Mouse (Mus musculus) lung, postnatal 25 days (tissue): ENCODE measurements around the gene Atp6v0a1.
A peak's percentile ranks its signal among the peaks of the same experiment; 100 is the strongest.

Source experiments
- DNase-seq: peaks from one replicate; pipeline ENCODE4 v3.0.0; 2022; ENCODE audit warnings: low spot score

Gene Atp6v0a1

DNA sequence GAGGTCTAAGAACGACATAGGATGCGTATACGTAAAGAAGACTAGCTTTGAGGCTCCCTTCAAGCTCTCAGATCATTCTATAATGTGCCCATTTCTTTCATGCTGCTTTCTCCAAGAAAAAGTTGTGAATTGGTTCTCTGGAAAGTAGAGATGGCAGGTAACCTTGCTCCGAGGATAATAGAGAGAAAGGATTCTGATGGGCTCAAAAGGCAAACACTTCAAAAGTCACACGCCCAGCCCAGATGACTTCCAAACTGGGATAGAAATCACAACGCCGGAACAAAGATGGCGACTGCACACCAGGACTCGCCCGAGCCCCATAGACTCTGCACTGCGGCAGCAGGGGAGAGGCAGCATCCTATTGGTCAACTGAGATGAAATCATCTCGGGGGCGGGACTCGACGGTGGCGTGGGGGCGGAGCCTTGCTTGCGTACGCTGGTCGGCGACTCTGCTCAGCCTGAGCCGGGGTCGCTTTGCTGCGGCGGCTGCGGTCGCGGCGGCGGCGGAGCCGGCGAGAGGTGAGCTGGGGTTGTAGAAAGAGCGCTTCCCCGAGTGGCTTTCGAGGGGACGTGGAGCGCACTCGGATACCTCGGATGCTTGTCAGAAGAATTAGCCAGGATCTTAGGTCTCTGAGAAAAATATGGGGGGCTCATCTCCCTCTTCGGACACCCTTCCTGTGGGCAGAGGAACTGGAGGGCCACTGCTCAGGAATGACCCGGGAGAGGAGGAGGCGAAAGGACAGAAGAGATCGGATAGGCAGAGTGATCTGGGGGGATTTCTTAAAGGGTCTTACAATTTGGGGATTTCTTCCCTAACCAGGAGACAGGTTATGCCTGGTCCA lies at the start of gene Atp6v0a1:
Atp6v0a1 (plus strand) TSS at position 407 of the 842 bp plus-strand sequence.
- peak; percentile 99 for DNase-seq

- peak; percentile 76 for DNase-seq
These were observed 49.8 kb upstream of the Atp6v0a1 start for GRCm38 (mm10) chr11:100959464-100959810.

GRCm38 (mm10) chr11:100959826-100960225 lies 49.4 kb upstream of the Atp6v0a1 start:
- peak; percentile 39 for DNase-seq

DNA sequence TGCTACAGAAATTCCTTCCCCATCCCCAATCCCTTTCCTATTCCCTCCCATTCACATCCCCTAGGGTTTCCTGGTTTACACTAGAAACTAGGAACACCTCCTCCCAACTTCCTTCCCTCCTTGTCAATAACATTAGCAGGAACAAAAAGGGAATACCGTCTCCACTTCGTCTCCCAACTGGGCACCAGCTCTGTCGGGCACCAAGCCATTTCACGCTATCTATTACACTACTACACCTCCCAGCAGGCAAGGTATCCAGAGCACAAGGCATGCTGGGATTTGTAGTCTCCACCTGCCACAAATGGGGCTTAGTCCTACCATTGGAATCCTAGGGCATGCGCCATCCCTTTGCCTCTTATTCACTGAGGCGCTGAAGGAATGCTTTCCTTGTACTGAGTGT lies 48.7 kb upstream of the Atp6v0a1 start:
- peak; percentile 90 for DNase-seq

- DNase-seq = peak; percentile 74
These were observed 46.8 kb upstream of the Atp6v0a1 start for GRCm38 (mm10) chr11:100962371-100962911.

DNA sequence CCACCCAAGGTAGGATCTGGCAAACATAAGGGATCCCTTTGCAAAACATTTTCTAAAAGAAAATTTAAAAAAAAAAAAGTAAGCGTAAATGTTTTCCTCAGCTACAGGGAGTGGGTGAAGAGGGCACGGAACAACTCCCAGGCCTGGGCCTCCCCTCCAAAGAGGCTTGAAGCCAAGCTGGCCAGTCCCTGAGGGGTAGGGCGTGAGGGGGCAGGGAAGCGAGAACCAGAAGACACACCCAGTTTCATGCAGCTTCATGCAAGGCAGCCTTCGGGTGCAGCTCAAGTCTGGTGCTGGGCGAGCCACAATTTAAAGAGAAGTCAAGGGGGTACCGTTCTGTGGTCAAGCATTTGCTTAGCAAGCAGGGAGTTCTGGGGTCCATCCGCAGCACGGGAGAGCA lies 45.6 kb upstream of the Atp6v0a1 start:
- DNase-seq = peak; percentile 75

- DNase-seq = no peak
These were observed 45.1 kb upstream of the Atp6v0a1 start for GRCm38 (mm10) chr11:100964180-100964579.

- no peak for DNase-seq
These were observed 44.2 kb upstream of the Atp6v0a1 start for GRCm38 (mm10) chr11:100964901-100965542.

GRCm38 (mm10) chr11:100965760-100966159 lies 43.5 kb upstream of the Atp6v0a1 start:
- DNase-seq = no peak

DNA sequence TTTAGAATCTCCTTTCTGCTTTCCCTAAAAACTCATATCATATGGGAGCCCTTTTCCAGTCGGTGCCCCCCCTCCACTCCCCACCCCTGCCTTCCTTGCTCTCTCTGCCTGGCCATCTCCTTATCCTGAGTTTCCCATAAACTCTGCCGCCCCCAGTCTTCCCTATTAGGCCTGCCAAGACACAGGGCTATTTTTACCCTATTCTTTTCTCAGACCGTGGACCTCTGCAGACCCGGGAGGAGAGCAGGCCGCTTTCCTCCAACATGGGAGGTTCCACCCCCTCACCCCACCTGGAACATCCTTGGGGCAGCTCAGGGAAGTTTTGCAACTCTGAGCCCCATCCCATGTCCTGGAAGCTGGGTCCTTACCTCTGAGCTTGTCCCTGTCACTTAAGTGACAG lies 41.9 kb upstream of the Atp6v0a1 start:
- no peak for DNase-seq

DNA sequence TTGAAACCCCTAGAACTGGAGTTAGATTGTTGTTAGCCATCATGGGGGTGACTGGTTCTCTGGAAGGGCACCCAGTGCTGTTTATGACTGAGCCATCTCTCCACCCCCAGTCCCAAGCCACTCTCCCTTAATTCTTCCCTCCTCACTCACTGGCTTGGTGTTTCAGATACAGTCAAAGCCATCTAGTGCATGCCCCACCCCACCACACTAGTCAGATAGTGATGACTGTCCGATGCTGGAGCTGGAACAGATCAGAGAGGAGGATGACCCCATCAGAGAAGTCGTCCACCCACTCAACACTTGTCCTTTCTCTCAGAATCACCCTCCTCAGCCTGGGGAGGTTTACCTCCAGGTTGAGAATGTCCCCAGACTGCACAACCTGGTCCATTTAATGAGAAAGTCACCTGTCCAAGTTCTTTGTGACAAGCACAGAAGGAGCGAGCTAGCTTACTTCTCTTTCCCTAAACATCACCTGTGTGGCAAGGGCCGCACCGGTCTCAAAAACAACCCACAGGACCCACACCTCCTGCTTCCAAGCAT lies 41.3 kb upstream of the Atp6v0a1 start:
- DNase-seq = no peak

DNA sequence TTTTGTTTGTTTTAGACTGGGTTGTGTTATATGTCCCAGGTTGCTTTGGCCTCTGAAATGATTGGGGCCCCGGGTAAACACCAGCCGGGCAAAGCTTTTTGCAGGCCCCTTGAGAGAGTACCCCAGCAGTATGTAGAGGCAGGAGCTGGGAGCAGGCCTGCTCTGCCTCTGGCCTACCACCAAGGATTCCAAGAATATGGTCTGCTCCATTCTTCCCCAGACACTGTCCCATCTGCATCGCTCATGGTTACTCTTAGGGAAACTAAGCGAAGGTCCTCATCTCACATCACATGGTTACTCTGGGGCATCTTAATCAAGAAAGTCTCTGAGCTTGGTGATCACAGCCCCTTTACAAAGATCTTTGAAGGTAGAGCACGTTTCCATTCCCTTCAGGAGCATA lies 40.8 kb upstream of the Atp6v0a1 start:
- no peak for DNase-seq

GRCm38 (mm10) chr11:100969189-100969743 lies 40.0 kb upstream of the Atp6v0a1 start:
- no peak for DNase-seq

DNA sequence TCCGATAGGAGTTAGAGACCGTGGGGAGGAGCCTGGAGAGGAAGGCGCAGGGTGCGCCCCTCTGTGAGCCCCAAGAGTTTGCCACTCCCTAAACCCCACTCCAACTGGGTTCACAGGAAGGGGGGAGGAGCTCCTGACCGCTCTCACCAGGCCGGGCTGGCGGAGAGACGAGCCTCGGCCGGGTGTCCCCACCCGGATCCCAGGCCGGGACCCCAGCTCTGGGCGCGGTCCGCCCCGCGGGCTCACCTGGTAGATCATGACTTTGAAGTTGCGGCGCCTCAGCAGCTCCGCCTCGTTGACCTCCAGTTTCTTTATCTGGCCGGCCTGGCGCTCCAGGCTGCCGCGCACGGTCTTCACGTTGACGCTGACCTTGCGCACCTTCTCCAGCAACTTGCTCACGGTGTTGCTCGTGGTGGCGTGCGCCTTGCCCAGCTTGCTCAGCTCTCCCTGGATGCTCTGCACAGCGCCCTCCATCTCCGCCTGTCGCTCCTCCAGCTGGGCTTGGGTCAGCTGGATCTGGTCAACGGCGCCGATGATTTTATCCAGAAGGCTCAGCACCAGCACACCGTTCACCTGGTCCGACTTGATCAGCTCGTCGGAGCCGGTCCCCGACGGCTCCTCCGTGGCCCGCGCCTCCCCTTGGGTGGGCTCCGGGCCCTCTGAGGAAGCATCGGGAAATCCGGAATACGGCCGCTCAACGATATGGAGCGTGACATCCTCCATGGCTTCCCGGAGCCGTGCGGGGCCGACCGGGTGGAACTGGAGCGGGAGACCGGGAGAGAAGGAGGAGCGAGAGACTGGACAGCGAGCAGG lies 39.3 kb upstream of the Atp6v0a1 start:
- peak; percentile 85 for DNase-seq

DNA sequence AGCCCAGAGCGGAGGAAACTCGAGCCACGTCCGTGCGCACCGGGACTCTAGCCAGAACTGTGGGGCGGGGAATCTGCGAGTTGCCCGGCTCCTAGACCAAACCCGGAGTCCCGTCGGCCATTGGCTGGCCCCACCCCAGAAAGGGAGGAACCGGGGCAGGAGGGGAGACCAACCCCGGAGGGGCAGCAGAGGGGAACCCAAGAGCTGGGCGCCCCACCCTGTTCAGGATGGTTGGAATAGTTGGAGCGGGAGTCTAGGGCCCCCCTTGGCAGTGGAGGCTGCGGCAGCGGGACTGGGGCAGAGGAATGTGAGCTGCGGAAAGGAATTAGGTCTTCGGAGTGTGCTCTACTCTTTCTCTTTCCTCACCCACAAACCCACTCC lies 38.7 kb upstream of the Atp6v0a1 start, which contains the start of gene Cavin1:
Cavin1 (minus strand) TSS at position 331 of the 381 bp plus-strand sequence.
- peak; percentile 98 for DNase-seq

DNA sequence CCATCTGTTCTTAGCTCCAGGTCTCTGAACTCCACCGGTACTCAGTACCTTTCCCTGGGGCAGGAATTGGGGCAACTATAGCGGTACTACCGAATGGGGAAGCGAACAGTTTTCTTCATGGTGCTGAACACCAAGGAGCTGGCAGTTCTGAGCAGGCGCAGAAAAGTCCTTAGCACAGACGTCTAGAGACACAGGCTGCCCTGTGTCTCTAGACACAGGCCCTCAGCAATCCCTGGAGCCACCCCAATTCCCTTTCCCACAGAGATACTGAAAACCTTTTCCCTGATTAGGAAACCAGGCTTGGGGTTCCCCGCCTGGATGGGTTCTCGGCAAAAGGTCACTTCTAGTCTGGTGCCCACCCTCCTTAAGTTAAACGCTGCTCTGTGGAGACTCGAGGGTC lies 37.8 kb upstream of the Atp6v0a1 start:
- DNase-seq = no peak

GRCm38 (mm10) chr11:100973245-100973644 lies 36.0 kb upstream of the Atp6v0a1 start:
- DNase-seq = no peak

DNA sequence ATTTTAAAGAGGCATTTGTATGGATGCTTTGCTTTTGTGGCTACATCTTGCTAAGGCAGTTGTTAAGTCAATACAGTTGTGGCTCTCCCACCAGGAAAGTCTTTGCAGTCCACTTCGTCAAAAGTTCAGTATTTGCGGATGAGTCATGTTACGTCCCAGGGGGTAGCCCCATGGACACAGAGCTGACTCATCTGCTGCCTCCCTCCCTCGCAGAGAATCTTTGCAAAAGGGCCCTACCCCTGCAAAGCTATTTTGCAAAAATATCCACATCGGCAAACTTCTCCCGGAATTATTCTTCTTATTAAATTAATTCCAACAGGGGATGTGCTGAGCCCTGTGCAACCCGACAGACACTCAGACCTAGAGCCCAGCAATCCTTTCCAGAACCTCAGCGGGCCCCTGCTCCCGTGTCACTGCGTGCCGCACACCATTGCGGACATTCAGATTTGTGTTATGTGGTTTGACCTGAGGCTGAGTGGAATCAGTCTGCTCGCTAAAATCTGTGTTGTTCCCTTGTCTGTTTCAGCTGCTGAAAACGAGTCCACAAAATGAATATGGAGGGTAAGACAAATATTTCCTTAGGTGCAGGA lies 34.8 kb upstream of the Atp6v0a1 start:
- DNase-seq = no peak

GRCm38 (mm10) chr11:100975241-100975640 lies 34.0 kb upstream of the Atp6v0a1 start:
- no peak for DNase-seq

GRCm38 (mm10) chr11:100979887-100980286 lies 29.4 kb upstream of the Atp6v0a1 start:
- DNase-seq = peak; percentile 71

DNA sequence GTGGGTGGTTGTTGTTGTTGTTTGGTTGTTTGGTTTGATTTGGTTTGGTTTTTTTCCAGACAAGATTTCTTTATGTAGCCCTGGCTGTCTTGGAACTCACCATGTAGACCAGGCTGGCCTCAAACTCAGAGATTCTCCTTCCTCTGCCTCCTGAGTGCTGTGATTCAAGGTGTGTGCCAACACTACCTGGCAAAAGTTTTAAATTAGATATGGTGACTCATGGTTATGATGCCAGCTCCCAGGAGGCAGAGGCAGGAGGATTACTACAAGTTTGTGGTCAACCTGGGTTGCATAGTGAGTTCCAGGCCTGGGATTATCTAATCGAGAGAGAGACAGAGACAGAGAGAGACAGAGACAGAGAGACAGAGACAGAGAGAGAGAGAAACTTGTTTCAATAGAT lies 28.8 kb upstream of the Atp6v0a1 start:
- no peak for DNase-seq
